Mouse (Mus musculus) kidney, adult 9 months (tissue): ENCODE measurements around the gene Afm.

ENCODE experiments used
- DNase-seq: peaks from one replicate; pipeline ENCODE4 v3.0.0; 2022

Gene Afm

DNA sequence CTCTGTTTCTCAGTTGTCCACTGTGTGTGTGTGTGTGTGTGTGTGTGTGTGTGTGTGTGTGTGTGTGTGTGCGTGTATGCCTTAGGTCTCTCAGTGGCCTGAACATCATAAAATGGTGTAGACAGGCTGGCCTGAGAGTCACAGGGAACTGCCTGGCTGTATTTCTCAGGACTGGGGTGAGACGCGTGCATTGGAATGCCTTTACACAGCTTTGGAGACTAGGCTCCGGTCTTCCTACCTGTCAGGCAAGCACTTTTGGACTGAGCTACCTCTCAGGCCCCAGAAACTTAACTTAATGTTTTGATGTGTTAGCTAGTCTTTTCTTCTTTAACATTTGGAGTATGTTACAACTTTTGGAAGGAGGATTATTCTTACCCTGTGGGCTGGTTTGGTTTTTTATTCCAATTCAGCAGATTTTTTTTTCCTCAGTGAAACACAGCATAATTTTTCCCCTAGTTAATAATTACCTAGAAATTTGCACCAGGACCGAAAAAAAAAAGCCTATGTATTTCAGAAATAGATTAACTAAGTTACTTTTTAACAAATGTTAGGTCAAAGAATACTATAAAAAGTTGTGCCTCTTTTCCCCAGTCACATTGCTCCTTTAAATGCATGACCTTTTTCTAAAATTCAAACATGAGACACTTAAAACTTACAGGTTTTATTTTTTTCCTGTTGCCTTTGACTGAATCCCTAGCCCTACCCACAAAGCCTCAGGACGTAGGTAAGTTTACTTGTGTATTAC, at the start of gene Afm:
Afm (plus strand) TSS at position 577 of the 745 bp plus-strand sequence.
- DNase-seq = peak; percentile 73

DNA sequence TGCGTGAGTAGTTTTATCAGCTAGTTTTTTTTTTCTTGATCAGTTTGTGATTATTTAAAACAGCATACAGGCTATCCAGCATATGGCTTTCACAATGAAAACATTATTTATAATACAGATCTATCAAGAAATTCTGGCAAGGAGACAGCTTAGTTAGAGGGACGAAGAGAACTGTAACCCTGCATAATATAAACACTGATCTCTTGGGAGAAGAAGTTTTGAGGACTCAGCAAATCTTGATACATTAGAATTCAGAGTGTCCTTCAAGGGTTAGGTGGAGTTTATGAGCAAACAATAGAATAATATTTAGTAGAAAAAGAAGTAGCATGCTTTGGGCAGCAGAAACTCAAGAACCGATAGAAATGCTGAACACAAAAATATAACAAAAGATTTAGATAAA, 47.9 kb upstream of the Afm start:
- DNase-seq = no peak

DNA sequence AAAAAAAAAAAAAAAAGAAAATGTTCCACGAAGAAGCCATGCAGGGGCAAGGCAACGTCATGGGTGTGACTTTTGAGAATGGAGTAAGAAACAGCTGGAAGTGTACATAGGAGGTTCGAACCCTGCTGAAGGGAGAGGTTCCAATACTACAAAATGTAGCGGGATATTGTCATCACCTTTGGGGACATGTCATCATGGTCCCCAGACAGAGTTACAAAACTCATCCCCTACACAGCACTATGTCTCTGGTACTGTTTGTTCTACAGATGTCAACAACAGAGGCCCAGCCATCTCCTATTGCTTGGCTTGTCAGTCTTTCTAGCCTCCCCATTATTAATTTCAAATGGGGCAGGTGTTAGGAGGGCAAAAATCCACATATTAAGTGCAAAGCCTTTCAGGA, 44.8 kb upstream of the Afm start:
- DNase-seq = no peak

DNA sequence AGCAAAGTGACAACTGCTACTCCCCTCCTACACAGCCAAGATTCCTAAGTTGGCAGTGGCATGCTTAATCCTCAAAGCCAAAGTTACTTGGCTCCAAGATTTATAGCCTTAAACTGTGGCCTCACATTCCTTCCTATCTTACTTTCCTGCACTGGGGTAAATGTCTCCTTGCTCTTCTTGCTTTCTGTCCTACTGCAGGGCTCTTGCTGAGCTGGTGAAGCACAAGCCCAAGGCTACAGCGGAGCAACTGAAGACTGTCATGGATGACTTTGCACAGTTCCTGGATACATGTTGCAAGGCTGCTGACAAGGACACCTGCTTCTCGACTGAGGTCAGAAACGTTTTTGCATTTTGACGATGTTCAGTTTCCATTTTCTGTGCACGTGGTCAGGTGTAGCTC, 44.4 kb upstream of the Afm start:
- DNase-seq = no peak

DNA sequence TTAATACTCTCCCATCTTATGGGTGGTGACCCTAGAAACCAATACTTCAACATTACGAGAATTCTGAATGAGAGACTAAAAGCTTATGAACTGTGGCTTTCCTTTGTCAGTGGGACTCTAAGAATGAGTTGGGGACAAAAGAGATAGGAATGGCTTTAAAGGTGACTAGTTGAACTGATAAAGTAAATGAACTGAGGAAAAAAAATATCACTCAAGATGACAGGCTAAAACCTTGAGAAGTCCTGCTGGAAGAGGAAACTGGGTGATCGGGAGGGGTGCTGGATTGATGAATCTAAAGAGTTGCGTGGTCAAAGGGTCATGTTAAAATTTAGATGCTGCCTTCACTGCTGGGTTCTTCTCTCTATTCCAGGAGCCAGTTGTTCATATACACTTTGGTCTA, 42.0 kb upstream of the Afm start:
- DNase-seq = no peak

DNA sequence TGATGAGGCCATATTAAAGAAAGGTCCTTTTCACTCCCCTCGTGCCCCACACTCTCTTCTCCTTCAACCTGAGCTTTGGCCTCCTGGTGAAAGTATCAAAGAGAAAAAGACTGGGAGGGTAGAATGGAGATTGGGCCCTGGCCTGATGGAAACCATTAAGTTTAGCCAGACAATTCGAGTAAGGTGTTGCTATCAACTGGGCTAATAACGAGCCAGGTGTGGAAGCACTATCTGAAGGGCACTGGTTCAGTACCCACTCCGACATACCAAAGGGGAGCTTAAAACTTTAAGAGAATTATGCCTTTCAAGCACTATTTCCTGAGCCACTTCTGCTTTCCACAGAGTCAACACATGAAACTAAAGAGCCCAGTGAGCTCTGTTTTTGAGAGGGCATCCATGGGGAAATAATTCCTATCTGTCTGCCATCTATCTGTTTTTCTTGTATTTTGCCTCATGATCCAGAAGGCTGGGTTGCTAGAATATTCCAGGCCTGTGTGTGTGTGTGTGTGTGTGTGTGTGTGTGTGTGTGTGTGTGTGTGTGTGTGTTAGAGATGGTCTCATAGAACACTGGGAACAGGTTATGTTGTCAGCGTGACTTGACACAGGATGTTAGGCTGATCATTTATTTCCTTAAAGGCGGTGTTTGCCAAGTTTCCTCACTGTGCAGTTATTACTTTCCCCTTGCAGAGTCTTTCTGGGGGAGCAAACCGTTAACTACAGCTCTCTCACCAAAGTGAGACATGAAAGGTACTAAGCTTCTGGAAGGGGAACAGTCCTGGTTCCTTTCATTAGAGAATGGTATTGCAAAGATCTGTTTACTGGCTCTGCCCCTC, 41.2 kb upstream of the Afm start:
- DNase-seq = no peak

DNA sequence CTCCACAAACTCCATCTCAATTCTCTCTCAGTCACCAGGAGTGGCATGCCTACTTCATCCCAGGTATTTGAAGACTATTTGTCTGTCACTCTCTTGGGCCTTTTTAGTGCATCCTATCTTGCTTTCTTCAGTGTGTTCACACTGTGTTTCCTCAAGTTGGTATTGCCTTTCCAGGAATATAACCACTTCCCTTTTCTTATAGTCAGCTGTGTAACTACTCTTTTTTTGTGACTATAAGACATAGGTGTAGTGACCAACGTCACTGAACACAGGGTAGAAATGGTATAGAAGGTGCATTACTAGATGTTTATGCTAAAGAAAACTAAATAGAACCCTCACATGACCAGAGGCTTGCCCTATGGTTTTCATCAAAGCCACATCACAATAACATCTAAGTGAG, 39.8 kb upstream of the Afm start:
- no peak for DNase-seq

DNA sequence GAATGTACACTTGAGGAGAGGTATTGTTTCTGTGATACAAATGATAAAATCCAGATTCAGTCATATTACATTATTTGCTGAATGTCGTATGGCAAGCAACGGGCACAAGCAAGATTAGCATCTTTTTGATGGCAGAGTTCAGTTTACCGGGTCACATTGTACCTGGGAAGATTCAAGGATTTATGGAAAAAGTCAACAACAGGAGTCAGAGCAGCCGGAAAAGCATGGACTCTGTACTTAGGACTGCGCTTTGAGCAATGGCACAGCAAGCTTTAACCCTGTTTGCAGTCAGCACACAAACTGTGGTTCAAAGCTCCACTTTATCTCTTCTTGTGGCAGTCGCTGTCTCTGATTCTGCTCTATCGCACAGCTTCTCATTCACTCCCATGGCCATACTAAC, 33.1 kb upstream of the Afm start:
- DNase-seq = no peak

DNA sequence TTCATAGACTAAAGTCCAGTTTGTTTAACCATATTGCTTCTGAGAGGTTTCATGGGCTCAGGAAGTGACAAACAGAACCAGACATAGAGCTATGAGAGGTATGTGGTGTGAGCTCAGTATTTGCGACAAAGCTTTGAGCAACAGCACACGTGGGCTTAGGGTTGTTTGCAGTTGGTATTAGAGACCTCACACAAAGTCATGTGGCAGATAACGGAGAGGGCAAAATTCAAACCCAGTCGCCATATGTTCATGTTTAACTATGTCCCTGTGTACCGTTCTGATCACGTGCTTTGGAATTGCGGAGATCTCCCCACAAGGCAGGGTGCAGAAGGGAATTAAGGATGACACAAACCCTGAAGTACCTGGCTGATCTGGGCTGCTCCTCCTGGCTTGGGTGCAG, 30.4 kb upstream of the Afm start:
- no peak for DNase-seq

DNA sequence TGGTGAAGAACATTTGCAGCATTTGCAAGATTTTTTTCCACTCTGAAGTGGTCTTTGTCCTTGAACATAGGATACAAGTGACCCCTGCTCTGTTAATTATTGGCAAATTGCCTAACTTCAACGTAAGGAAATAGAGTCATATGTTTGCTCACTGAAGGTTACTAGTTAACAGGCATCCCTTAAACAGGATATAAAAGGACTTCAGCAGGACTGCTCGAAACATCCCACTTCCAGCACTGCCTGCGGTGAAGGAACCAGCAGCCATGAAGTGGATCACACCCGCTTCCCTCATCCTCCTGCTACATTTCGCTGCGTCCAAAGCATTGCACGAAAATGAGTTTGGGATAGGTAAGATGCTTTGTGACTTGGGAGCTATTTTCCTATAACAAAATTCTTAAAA, 28.2 kb upstream of the Afm start, which contains the start of gene Afp:
Afp (plus strand) TSS at position 220 of the 400 bp plus-strand sequence.
- no peak for DNase-seq

DNA sequence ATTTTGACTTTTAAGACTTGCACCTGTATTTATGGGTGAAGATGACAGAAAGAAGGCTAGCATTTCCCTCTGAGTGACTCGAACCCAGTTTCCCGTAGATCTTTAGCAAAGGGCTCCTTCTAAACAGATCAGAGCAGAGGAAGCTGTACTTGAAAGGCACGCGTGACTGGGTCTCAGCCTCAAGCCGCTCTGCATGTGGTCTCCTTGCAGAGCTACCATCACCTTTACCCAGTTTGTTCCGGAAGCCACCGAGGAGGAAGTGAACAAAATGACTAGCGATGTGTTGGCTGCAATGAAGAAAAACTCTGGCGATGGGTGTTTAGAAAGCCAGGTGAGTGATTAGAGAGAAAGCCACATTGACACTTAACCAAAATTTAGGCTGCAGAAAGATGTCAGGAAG, 26.3 kb upstream of the Afm start:
- DNase-seq = peak; percentile 20

DNA sequence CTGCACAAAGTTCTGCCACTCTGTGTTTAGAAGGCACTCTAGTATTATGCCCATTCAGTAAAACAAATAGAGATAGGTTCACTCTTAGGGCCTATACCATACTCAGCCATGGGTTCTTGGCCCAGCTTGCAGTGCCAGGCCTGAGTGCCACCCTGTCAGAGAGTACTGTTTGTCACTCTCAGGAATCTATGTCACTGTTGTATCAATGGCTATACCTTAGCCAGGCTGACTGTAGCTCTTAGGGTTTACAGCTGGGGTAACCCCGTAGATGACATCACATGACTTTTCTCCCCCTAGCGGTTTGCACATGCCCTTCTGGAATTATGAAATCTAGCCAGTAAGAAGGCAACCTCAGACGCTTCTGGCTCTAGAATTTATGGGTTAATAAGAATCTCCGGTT, 24.4 kb upstream of the Afm start:
- DNase-seq = no peak

DNA sequence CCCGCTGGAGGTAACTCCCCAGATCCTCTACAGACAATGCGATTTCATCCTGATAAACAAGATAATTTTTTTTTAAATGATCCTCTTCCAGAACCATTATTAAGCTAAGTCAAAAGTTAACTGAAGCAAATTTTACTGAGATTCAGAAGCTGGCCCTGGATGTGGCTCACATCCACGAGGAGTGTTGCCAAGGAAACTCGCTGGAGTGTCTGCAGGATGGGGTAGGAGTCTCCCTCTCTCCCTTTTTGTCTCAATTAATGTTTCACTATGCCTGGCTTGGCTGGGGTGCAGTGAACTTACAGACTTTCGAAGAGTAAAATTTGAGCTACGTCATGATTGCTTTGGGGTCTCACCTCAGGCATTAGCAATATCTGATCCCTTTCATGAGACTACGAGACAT, 19.2 kb upstream of the Afm start:
- no peak for DNase-seq

DNA sequence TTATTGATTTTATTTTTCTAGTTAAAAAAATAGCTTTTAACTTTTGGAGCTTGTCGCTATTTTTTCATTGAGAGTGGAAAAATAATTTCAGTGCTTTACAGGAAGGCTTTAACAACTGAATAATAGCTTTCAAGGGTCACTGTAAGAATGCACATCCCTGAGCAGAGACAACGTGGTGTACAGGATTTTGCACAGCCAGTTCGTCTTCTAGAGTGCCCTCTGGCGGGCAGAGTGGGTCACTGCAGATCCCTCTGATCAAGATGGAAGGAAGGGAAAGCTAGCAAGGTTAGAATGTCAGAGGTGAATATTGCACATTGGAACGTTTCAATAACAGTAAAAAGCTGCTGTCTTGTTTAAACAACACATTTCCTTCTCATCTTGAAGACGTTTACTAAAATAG, 18.0 kb upstream of the Afm start:
- peak; percentile 82 for DNase-seq

DNA sequence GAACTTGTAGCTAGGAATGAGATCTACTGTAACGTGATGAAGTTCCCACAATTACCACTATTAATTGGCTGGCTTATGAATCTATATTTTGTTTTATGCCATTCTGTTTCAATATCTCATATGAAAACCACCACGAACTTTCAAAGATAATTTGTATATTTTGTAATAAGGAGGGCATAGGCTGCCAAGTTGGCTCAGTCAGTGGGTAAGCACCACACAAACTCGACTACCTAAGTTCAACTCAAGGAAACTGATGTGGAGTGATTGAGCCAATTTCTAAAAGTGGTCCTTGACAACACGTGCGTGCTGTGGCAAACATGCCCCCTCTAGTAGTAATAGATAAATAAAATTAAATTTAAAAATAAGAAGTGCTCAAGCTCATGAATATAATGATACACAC, 17.0 kb upstream of the Afm start:
- no peak for DNase-seq

DNA sequence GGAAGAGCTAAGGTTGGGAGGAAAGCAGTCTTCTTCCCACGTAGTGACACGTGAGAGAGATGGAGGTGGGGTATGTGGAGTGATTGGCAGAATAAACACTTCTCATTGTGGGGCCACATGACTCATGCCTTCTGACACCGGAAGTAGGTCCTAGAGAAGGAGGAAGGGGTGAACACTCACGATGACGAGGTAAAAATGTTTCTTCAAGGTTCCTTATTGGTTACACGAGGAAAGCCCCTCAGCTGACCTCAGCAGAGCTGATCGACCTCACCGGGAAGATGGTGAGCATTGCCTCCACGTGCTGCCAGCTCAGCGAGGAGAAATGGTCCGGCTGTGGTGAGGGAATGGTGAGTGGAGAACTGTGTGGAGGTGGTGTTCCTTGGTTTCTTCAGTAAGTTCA, 14.0 kb upstream of the Afm start:
- no peak for DNase-seq

DNA sequence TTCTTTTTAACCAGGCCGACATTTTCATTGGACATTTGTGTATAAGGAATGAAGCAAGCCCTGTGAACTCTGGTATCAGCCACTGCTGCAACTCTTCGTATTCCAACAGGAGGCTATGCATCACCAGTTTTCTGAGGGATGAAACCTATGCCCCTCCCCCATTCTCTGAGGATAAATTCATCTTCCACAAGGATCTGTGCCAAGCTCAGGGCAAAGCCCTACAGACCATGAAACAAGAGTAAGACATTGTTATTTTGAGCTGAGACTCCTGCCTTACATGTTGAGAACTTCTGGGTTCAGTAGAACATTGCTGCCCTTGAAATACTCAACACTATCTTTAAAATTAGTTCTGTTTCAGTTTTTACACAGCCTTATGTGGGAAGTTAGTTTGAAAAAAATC, 12.2 kb upstream of the Afm start:
- DNase-seq = no peak

DNA sequence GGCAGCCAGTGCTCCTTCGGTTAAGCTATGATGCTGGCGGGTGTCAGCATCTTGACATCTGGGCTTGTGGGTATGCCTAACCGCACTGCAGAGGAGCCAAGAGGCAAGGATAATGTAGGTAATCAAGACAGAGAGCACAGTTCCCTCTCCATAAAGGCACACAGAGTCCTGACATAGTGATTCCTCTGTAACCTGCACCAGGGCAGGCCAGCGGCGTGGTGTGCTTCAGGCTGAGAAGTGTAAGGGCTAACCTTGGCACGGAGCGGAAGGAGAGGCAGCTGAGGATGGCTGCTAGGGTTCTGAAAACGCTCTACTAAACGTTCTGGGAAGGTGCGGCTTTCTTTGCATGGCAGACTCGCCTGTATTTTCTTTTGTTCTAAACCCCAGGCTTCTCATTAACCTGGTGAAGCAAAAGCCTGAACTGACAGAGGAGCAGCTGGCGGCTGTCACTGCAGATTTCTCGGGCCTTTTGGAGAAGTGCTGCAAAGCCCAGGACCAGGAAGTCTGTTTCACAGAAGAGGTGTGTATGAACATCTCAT, 11.3 kb upstream of the Afm start:
- no peak for DNase-seq

DNA sequence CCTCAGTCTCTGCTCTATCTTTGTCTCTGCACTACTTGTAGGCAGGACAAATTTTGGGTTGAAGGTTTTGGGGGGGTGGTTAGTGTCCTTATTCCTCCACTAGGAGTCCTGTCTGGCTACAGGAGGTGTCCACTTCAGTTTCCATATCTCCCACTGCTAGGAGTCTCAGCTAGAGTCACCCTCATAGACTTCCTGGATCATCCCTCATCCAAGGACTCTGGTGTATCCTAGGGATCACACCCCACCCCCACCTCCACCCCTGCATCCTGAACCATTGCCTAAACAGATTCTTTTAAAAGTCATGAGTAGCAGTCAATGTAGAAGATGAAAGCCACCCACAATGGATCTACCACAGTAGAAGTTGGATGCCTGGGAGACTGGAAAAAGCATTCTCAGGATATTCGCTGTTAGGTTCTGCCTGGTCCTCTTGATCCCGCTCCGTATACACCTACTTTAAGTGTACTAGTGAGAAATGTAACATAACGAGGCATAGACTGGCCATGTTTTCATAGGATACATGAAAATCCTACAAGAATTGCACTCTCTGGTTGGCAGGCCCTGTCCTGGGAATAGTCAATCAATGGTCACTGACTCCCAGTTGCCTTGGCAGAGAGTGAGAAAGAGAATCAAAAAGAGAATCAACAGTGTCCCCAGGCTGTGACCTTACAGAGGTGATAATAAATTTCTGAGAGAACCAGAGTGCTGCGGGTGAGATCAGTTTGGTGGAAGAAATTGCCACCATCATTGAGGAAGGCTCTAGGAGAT, 8.7 kb upstream of the Afm start:
- DNase-seq = no peak

DNA sequence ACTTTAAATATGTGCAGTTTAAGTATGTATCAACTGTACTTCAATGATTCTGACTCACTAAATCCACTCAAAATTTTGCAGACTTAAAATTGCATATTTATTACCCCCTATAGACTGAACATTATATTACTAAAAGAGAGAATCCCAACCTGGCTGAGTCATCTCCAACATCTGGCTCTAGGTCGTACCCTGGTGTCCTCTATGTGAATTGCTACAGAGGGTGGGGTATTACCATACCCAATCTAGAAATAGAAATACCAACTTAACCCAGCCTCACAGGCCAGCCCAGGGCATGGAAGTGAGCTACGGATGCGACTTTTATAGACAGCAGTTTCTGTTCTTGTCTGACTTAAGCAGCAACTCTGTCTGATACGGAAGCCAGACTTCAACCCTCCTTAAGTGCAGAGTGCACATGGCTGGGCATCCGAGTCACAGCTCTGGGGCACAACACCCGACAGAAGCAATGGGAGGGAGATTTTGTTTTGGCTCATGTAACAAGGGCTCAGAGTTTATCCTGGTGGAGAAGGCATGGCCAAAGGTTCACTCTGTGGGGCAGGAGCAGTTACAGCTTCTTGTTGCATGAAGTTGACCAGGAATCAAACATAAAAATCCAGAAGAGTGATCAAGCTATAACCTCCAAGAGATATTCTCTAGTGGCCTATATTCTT, 6.3 kb upstream of the Afm start:
- peak; percentile 81 for DNase-seq

DNA sequence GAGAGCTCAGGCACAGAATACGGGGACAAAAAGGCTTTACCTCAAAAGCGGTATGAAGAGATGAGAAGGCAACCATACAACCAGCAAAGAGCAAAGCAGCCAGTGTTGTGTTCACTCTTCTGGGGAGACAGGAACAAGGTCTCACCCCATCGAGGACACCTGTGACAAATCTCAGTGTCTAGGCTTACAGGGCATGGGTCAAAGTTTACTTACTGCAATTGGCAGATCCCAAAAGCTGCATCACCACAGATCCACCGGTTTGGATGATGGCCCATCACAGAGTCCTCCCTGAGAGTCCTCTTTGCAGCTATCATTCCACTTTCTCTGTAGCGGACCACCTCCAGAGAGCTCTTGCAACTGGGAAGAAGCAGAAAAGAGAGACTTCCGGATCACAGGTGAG, 3.2 kb upstream of the Afm start:
- no peak for DNase-seq

DNA sequence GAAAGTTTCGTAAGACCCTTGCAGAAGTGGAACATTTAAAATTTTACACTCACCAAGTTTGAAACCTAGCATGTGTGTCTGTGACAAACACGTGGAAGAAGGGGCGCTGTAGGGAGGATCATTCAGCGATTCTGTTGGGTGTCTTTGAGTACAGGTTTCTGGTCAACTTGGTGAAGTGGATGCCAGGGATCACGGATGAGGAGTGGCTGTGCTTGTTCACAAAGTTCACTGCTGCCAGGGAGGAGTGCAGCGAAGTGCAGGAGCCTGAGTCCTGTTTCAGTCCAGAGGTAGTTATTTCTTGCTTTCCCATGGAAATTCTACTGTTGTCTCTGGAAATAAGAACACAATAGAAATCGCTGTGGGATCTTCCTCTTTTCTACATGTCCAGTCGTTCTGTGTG, 32.5 kb downstream of the Afm start:
- DNase-seq = no peak

DNA sequence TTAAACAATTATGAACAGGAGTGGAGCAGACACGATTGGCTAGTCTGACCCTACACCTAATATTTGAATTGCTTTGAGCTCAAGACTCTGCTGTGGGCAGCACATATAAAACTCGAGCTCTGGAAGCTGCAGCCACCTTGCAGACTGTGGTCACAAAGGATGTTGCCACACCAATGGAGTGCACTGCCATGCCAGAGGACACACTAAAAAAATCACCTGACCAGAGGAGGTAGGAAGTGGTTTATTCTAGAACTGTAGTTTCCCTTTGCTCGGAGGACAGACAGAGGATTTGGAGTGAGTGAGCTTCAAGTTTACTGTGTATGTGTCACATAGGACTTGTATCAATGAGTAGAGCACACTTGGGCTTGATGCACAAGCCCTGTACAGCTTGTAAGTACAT, 37.3 kb downstream of the Afm start:
- no peak for DNase-seq
